Mouse (Mus musculus) kidney, adult 8-10 months (tissue): ENCODE data around the gene Esrrg.

Source experiments
- DNase-seq, 2 experiments: peaks; one replicate each; pipeline ENCODE4 v3.0.0; 2022

Esrrg gene

GRCm38 (mm10) chr1:188164251-188164650 lies 555.7 kb downstream of the Esrrg start:
- no peak for DNase-seq

- DNase-seq: no peak
Observed at GRCm38 (mm10) chr1:188173859-188174258, 565.3 kb downstream of the Esrrg start.

- no peak for DNase-seq
Observed at GRCm38 (mm10) chr1:188182951-188183350, 574.4 kb downstream of the Esrrg start.

GRCm38 (mm10) chr1:188186440-188187117 lies 578.0 kb downstream of the Esrrg start:
- no peak for DNase-seq

- DNase-seq: no peak
Observed at GRCm38 (mm10) chr1:188192971-188193370, 584.4 kb downstream of the Esrrg start.

- no peak for DNase-seq
Observed at GRCm38 (mm10) chr1:188207421-188207820, 598.8 kb downstream of the Esrrg start.

GRCm38 (mm10) chr1:188209025-188209424 lies 600.4 kb downstream of the Esrrg start:
- DNase-seq: no peak

GRCm38 (mm10) chr1:188214885-188215611 lies 606.5 kb downstream of the Esrrg start:
- peak; percentile 40 to 58 for DNase-seq

- DNase-seq: no peak
Observed at GRCm38 (mm10) chr1:188221226-188221792, 612.7 kb downstream of the Esrrg start.

GRCm38 (mm10) chr1:188233036-188233724 lies 624.6 kb downstream of the Esrrg start:
- DNase-seq: no peak

GRCm38 (mm10) chr1:188238636-188239035 lies 630.0 kb downstream of the Esrrg start:
- no peak for DNase-seq

GRCm38 (mm10) chr1:188241766-188242165 lies 633.2 kb downstream of the Esrrg start:
- no peak for DNase-seq

- DNase-seq: no peak
Observed at GRCm38 (mm10) chr1:188257500-188257899, 648.9 kb downstream of the Esrrg start.

GRCm38 (mm10) chr1:188260259-188261107 lies 651.9 kb downstream of the Esrrg start:
- DNase-seq: no peak

- no peak for DNase-seq
Observed at GRCm38 (mm10) chr1:188261903-188262682, 653.5 kb downstream of the Esrrg start, which contains the start of gene Ush2a. TSS of gene Ush2a (plus strand) at chr1:188262023.
